Mouse (Mus musculus) intestine, embryonic 14.5 days (tissue): ENCODE data around the gene Sorcs3. TPM values are rescaled to one million over a fixed set of nuclear protein-coding genes. Genes with fewer than 3 reads are reported as not detected.

Source experiments
- ATAC-seq: fragments of 200-750 bp; cut with Nextera tagmentation; replicated peaks from 2 replicates; pipeline ENCODE4 v1.8.0; 2017; ENCODE audit warnings: low read depth, moderate number of reproducible peaks, moderate TSS enrichment, moderate library complexity; ENCODE audit not compliant: low FRiP score, low TSS enrichment
- DNase-seq: peaks from one replicate; pipeline ENCODE4 v3.0.0-alpha.2; 2018; ENCODE audit warnings: low spot score
- H3K27ac ChIP-seq: fragments of 300-500 bp; sonication (generic); 2 replicates; pipeline ENCODE4 v1.5.1; 2014; ENCODE audit warnings: low read depth, mild to moderate bottlenecking, control low read depth
- H3K27me3 ChIP-seq: fragments of 300-500 bp; sonication (generic); replicated peaks from 2 replicates; pipeline ENCODE4 v1.6.1; 2014; ENCODE audit warnings: low read length, control low read depth; ENCODE audit not compliant: control insufficient read depth, insufficient read depth
- H3K36me3 ChIP-seq: fragments of 300-500 bp; sonication (generic); 2 replicates; pipeline ENCODE4 v1.6.1; 2014; ENCODE audit warnings: low read length, control low read depth; ENCODE audit not compliant: control insufficient read depth, insufficient read depth
- H3K4me1 ChIP-seq: fragments of 300-500 bp; sonication (generic); replicated peaks from 2 replicates; pipeline ENCODE4 v1.6.1; 2014; ENCODE audit warnings: low read length, control low read depth, mixed read lengths; ENCODE audit not compliant: control insufficient read depth, insufficient read depth
- H3K4me2 ChIP-seq: fragments of 300-500 bp; sonication (generic); 2 replicates; pipeline ENCODE4 v1.6.1; 2014; ENCODE audit warnings: low read length
- H3K4me3 ChIP-seq: fragments of 300-500 bp; sonication (generic); 2 replicates; pipeline ENCODE4 v1.5.1; 2014; ENCODE audit warnings: low read depth, low read length, control low read depth, mixed read lengths
- H3K9ac ChIP-seq: fragments of 300-500 bp; sonication (generic); 2 replicates; pipeline ENCODE4 v1.6.1; 2014; ENCODE audit warnings: mild to moderate bottlenecking, low read length
- H3K9me3 ChIP-seq: fragments of 300-500 bp; sonication (generic); 2 replicates; pipeline ENCODE4 v1.6.1; 2016; ENCODE audit warnings: low read length, control low read depth; ENCODE audit not compliant: control insufficient read depth
- WGBS: fragments of 180-500 bp; shearing (Covaris S2); extraction: QIAGEN DNeasy Blood & Tissue Kit; methylation state at CpG from one replicate; pipeline ENCODE4 v1.1.7; 2014; 5-methylcytosine and 5-hydroxymethylcytosine counted together
- polyA plus RNA-seq: library from polyadenylated mRNA; unstranded; fragments of >200 nt; fragmentation: Nextera tagmentation; extraction: Ambion mirVana; gene quantifications from 2 replicates; pipeline ENCODE4 v1.2.1, GENCODE M21; 2014

Gene Sorcs3
- polyA plus RNA-seq, 1 experiment from 2014 or later, result 0.58 TPM

DNA sequence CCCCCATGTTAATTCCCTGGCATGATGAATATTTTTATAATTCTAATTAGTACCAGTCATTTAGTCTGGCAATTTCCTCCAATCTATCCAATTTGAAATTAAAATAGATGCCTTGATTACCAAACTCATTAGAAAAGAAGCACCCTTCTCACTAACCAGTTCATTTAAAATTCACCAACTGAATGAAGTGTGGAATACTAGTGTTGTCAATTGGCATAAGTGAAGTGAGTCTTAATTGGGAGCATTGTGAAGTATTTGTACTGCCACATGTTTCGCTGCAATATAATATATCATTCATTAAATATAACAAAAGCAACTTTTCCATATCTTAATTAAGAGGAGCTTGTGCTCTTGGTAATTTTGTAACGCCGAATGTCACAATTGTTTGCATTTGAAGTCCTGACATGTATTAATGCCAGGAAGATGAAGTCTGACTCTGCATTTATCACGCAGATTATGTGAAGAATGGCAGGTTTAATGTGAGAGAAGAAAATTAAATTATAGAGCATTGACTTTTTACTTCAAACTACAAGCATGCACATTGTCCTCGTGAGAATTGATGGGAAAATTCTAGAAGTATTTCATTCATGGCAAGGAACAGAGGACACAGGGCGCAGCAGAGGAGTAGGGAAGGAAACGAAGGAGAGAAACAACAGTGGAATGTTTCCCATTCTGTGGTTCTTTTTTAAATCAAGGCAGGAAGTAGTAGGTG, 339.8 kb downstream of the Sorcs3 start:
- no peak overlapping the region for H3K4me3 ChIP-seq
- ATAC-seq, result no peak

GRCm38 (mm10) chr19:48546133-48546448, 340.3 kb downstream of the Sorcs3 start:
- Histone ChIP-seq H3K9ac (no peak overlapping the region), H3K9me3 (peaks cover 6% of the 10 kb centered on the region; the same call in 1 of the 2 replicates), H3K36me3 (no peaks in the 10 kb centered on the region), H3K27me3 (no peaks in the 10 kb centered on the region), H3K4me3 (no peak overlapping the region), H3K4me2 (no peak overlapping the region), H3K27ac (no peak overlapping the region), H3K4me1 (no peaks in the 10 kb centered on the region)
- ATAC-seq (no peak), DNase-seq (no peak)
- WGBS, result 83% methylated on average over 2 of the region's 2 CpGs

More for the DNA sequence above, 339.8 kb downstream of the Sorcs3 start:
- 88% methylated on average over 7 of the region's 7 CpGs for WGBS
- no peaks in the 10 kb centered on the region for H3K4me1 ChIP-seq
- H3K9ac ChIP-seq, result no peak overlapping the region
- H3K9me3 ChIP-seq, result peaks cover 6% of the 10 kb centered on the region; the same call in 1 of the 2 replicates
- H3K36me3 ChIP-seq, result no peaks in the 10 kb centered on the region
- H3K27me3 ChIP-seq, result no peaks in the 10 kb centered on the region
- H3K27ac ChIP-seq, result no peak overlapping the region
- DNase-seq, result no peak
- H3K4me2 ChIP-seq, result no peak overlapping the region

DNA sequence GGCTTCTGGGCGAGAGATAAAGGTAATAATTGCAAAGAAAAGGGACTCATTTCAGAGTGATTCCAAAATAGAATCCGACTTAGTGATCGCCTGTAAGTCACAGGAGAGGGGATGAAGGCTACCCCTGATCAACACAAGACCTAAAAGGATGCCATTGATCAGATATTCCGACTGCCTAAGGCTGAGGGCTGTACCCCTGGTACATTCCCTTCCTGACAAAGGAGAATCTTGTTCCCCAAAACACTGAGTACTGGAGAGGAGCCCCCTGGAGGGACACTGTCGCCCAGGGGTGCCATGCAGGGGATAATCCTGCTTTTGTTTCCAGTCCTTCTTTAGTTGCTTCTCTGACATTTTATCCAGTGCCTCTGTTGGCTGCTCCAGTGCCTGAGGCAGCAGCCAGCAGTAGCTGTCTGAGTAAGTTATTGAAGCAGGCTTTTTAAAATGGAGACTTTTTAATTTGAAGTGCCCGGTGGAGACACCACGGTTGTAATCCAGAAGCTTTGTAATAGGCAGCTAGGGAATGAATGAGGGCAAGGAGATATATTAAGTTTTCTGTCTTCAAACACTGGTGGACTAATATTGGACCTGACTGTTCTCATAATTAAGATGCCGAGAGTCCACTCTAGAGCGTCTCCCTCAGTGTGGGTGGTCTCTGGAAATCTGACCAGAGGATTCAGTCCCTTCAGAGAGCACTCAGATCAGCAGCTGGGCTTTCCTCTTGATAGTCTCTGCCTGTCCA, 342.5 kb downstream of the Sorcs3 start:
- 50% methylated on average over 9 of the region's 9 CpGs for WGBS
- ATAC-seq, result no peak

GRCm38 (mm10) chr19:48559432-48559831, 353.6 kb downstream of the Sorcs3 start:
- Histone ChIP-seq H3K4me1 (no peaks in the 10 kb centered on the region), H3K9me3 (no peaks in the 10 kb centered on the region), H3K9ac (no peak overlapping the region), H3K36me3 (no peaks in the 10 kb centered on the region), H3K4me2 (no peak overlapping the region), H3K27me3 (no peaks in the 10 kb centered on the region), H3K4me3 (no peak overlapping the region), H3K27ac (no peak overlapping the region)
- WGBS, result 61% methylated on average over 2 of the region's 2 CpGs
- no peak for DNase-seq
- ATAC-seq, result no peak

More for the DNA sequence above, 342.5 kb downstream of the Sorcs3 start:
- H3K36me3 ChIP-seq, result no peaks in the 10 kb centered on the region
- H3K4me3 ChIP-seq, result no peak overlapping the region
- no peak for DNase-seq
- H3K9ac ChIP-seq, result no peak overlapping the region
- no peaks in the 10 kb centered on the region for H3K4me1 ChIP-seq
- no peak overlapping the region for H3K4me2 ChIP-seq
- H3K9me3 ChIP-seq, result peaks cover 6% of the 10 kb centered on the region; the same call in 1 of the 2 replicates
- H3K27me3 ChIP-seq, result no peaks in the 10 kb centered on the region
- no peak overlapping the region for H3K27ac ChIP-seq

GRCm38 (mm10) chr19:48575736-48576135, 369.9 kb downstream of the Sorcs3 start:
- WGBS, result 63% methylated on average over 1 of the region's 1 CpGs
- ATAC-seq (no peak), DNase-seq (no peak)
- Histone ChIP-seq H3K4me3 (no peak overlapping the region), H3K4me1 (no peaks in the 10 kb centered on the region), H3K9ac (no peak overlapping the region), H3K36me3 (no peaks in the 10 kb centered on the region), H3K4me2 (no peak overlapping the region), H3K27me3 (no peaks in the 10 kb centered on the region), H3K27ac (no peak overlapping the region), H3K9me3 (no peaks in the 10 kb centered on the region)

DNA sequence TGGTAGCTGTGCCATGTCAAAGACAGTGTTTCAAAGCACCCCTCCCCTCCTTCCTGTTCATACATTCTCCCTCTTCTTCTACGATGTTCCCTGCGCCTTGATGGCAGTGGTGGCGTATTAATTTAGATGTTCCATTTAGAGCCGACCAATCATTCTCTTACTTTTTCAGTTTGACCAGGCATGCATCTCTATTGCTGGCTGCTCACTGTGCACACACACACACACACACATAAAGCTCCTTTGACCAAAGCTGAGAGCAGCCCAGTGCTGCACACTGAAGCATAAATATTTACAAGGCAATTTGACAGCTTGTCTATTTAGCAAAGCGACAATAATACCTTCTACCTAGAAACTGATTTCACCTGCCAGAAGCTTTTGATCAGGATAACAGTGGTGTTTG, 371.3 kb downstream of the Sorcs3 start:
- no peaks in the 10 kb centered on the region for H3K4me1 ChIP-seq
- 51% methylated on average over 5 of the region's 5 CpGs for WGBS
- no peaks in the 10 kb centered on the region for H3K36me3 ChIP-seq
- no peaks in the 10 kb centered on the region for H3K27me3 ChIP-seq
- H3K9ac ChIP-seq, result no peak overlapping the region
- no peak overlapping the region for H3K4me2 ChIP-seq
- ATAC-seq (no peak), DNase-seq (no peak)
- no peaks in the 10 kb centered on the region for H3K9me3 ChIP-seq
- no peak overlapping the region for H3K4me3 ChIP-seq
- no peak overlapping the region for H3K27ac ChIP-seq

- no peaks in the 10 kb centered on the region for H3K36me3 ChIP-seq
- H3K27ac ChIP-seq, result no peak overlapping the region
- H3K27me3 ChIP-seq, result no peaks in the 10 kb centered on the region
- no peak overlapping the region for H3K4me2 ChIP-seq
- no peak overlapping the region for H3K4me3 ChIP-seq
- no peak for DNase-seq
- H3K9me3 ChIP-seq, result no peaks in the 10 kb centered on the region
- no peak overlapping the region for H3K9ac ChIP-seq
- 69% methylated on average over 8 of the region's 8 CpGs for WGBS
- no peak for ATAC-seq
- H3K4me1 ChIP-seq, result no peaks in the 10 kb centered on the region
These were observed 379.2 kb downstream of the Sorcs3 start for GRCm38 (mm10) chr19:48584938-48585560.

GRCm38 (mm10) chr19:48616951-48617350, 411.1 kb downstream of the Sorcs3 start:
- WGBS, result 33% methylated on average over 1 of the region's 1 CpGs
- no peak overlapping the region for H3K9ac ChIP-seq
- DNase-seq (no peak), ATAC-seq (no peak)
- no peaks in the 10 kb centered on the region for H3K9me3 ChIP-seq
- H3K36me3 ChIP-seq, result no peaks in the 10 kb centered on the region
- no peaks in the 10 kb centered on the region for H3K27me3 ChIP-seq
- no peak overlapping the region for H3K4me2 ChIP-seq
- H3K4me3 ChIP-seq, result no peak overlapping the region
- H3K27ac ChIP-seq, result no peak overlapping the region
- H3K4me1 ChIP-seq, result no peaks in the 10 kb centered on the region
